Mouse (Mus musculus) megakaryocyte, embryonic 14.5 days (primary cell): ENCODE measurements around the gene C9orf72. TPM values are rescaled to one million over a fixed set of nuclear protein-coding genes. Genes with fewer than 3 reads are reported as not detected.

Source experiments
- H3K27me3 ChIP-seq: replicated peaks from 2 replicates; pipeline ENCODE3; 2012; ENCODE audit warnings: inconsistent platforms
- H3K36me3 ChIP-seq: replicated peaks from 2 replicates; pipeline ENCODE3; 2012; ENCODE audit warnings: low read length, inconsistent platforms, mixed read lengths
- H3K4me1 ChIP-seq: 2 replicates; pipeline ENCODE4 v1.6.1; 2012; ENCODE audit warnings: inconsistent platforms
- H3K4me3 ChIP-seq: replicated peaks from 2 replicates; pipeline ENCODE3; 2012; ENCODE audit warnings: moderate library complexity, mild to moderate bottlenecking, inconsistent platforms
- H3K9me3 ChIP-seq: 2 replicates; pipeline ENCODE4 v1.6.1; 2012; ENCODE audit warnings: inconsistent platforms
- FLI1 ChIP-seq: IDR thresholded peaks from 2 replicates; pipeline ENCODE4 v1.6.1; 2012; ENCODE audit warnings: low read length, inconsistent platforms, mixed read lengths
- GATA1 ChIP-seq: IDR thresholded peaks from 3 replicates; pipeline ENCODE4 v1.6.1; 2012; ENCODE audit warnings: mixed read lengths, low read length, inconsistent platforms, borderline replicate concordance
- polyA plus RNA-seq: library from polyadenylated mRNA; stranded (reverse); fragments of >175 nt; gene quantifications from 2 replicates; pipeline ENCODE4 v1.2.3, GENCODE M21; 2012; ENCODE audit warnings: low replicate concordance; ENCODE audit not compliant: insufficient read depth

The C9orf72 gene
- polyA plus RNA-seq, 1 experiment = not detected

- peaks cover 6% of the 10 kb centered on the region for H3K4me1 ChIP-seq
- no peaks in the 10 kb centered on the region for H3K9me3 ChIP-seq
- H3K27me3 ChIP-seq = no peaks in the 10 kb centered on the region
- no peak for TF ChIP-seq FLI1
- no peak for TF ChIP-seq GATA1
- H3K36me3 ChIP-seq = no peaks in the 10 kb centered on the region
- no peak overlapping the region for H3K4me3 ChIP-seq
These were observed 82.4 kb downstream of the C9orf72 start for GRCm38 (mm10) chr4:35143472-35144102.

Other genes starting within 250 kb of the C9orf72 start
- not detected in 2 replicates for gene Ifnk, start 74.1 kb downstream of the C9orf72 start, polyA plus RNA-seq
- gene Mob3b, start 68.7 kb downstream of the C9orf72 start, polyA plus RNA-seq = 0.34 and 0.80 TPM in 2 replicates